Mouse (Mus musculus): ENCODE data around the gene Vps37c. TPM values are rescaled to one million over a fixed set of nuclear protein-coding genes. Genes with fewer than 3 reads are reported as not detected.

Vps37c gene
- total RNA-seq, 2 experiments from 2014 or later: 21.1 to 21.8 TPM

- no peak for DNase-seq (ENCODE audit: low spot score)
- intact Hi-C loops (cut with DNase I): no loop called here
Measured at GRCm38 (mm10) chr19:10685081-10685480, 3.5 kb upstream of the Vps37c start.

- intact Hi-C loops (cut with DNase I): no loop called here
Measured at GRCm38 (mm10) chr19:10685727-10686126, 2.8 kb upstream of the Vps37c start.

GRCm38 (mm10) chr19:10689470-10690166 is 1.1 kb downstream of the Vps37c start:
- intact Hi-C loops (cut with DNase I): no loop called here

More at GRCm38 (mm10) chr19:10685727-10686126, 2.8 kb upstream of the Vps37c start:
- DNase-seq (ENCODE audit: low spot score): no peak

GRCm38 (mm10) chr19:10690336-10690735 is 1.8 kb downstream of the Vps37c start:
- intact Hi-C loops (cut with DNase I): no loop called here
- no peak for DNase-seq (ENCODE audit: low spot score)

More at GRCm38 (mm10) chr19:10689470-10690166, 1.1 kb downstream of the Vps37c start:
- no peak for DNase-seq (ENCODE audit: low spot score)

GRCm38 (mm10) chr19:10691121-10691520 is 2.6 kb downstream of the Vps37c start:
- intact Hi-C loops (cut with DNase I): no loop called here
- DNase-seq (ENCODE audit: low spot score): no peak

GRCm38 (mm10) chr19:10691660-10692059 is 3.1 kb downstream of the Vps37c start:
- intact Hi-C loops (cut with DNase I): no loop called here

GRCm38 (mm10) chr19:10692361-10692760 is 3.8 kb downstream of the Vps37c start:
- intact Hi-C loops (cut with DNase I): no loop called here
- no peak for DNase-seq (ENCODE audit: low spot score)

More at GRCm38 (mm10) chr19:10691660-10692059, 3.1 kb downstream of the Vps37c start:
- DNase-seq (ENCODE audit: low spot score): no peak

- DNase-seq (ENCODE audit: low spot score): no peak
Measured at GRCm38 (mm10) chr19:10693926-10694682, 5.6 kb downstream of the Vps37c start.

GRCm38 (mm10) chr19:10695801-10696200 is 7.3 kb downstream of the Vps37c start:
- intact Hi-C loops (cut with DNase I): no loop called here
- DNase-seq (ENCODE audit: low spot score): no peak

More at GRCm38 (mm10) chr19:10693926-10694682, 5.6 kb downstream of the Vps37c start:
- intact Hi-C loops (cut with DNase I): no loop called here

- no peak for DNase-seq (ENCODE audit: low spot score)
- intact Hi-C loops (cut with DNase I): no loop called here
Measured at GRCm38 (mm10) chr19:10698131-10698991, 9.8 kb downstream of the Vps37c start.

GRCm38 (mm10) chr19:10699851-10700250 is 11.3 kb downstream of the Vps37c start:
- no peak for DNase-seq (ENCODE audit: low spot score)
- intact Hi-C loops (cut with DNase I): no loop called here

- no peak for DNase-seq (ENCODE audit: low spot score)
- intact Hi-C loops (cut with DNase I): no loop called here
Measured at GRCm38 (mm10) chr19:10701013-10701726, 12.6 kb downstream of the Vps37c start.

- intact Hi-C loops (cut with DNase I): no loop called here
Measured at GRCm38 (mm10) chr19:10702125-10702524, 13.6 kb downstream of the Vps37c start.

GRCm38 (mm10) chr19:10703470-10703869 is 14.9 kb downstream of the Vps37c start:
- intact Hi-C loops (cut with DNase I): no loop called here
- no peak for DNase-seq (ENCODE audit: low spot score)

More at GRCm38 (mm10) chr19:10702125-10702524, 13.6 kb downstream of the Vps37c start:
- no peak for DNase-seq (ENCODE audit: low spot score)

- intact Hi-C loops (cut with DNase I): loop anchor here (5.0 kb wide), 1 partner anchor 40 kb away; no protein-coding TSS in a partner anchor
- no peak for DNase-seq (ENCODE audit: low spot score)
Measured at GRCm38 (mm10) chr19:10707087-10707875, 18.7 kb downstream of the Vps37c start.

GRCm38 (mm10) chr19:10707881-10708280 is 19.3 kb downstream of the Vps37c start:
- intact Hi-C loops (cut with DNase I): loop anchor here (2.0 to 5.0 kb wide), 2 partner anchors 41 to 251 kb away; no protein-coding TSS in a partner anchor
- DNase-seq (ENCODE audit: low spot score): no peak

GRCm38 (mm10) chr19:10708900-10709299 is 20.4 kb downstream of the Vps37c start:
- intact Hi-C loops (cut with DNase I): loop anchor here (1.0 to 5.0 kb wide), 3 partner anchors 31 to 250 kb away; partner anchors contain the start of gene Pga5
- DNase-seq (ENCODE audit: low spot score): no peak

- intact Hi-C loops (cut with DNase I): loop anchor here (1.0 to 5.0 kb wide), 4 partner anchors 31 to 249 kb away; partner anchors contain the start of gene Pga5
- DNase-seq (ENCODE audit: low spot score): peak; percentile 82
Measured at GRCm38 (mm10) chr19:10709360-10710087, 21.0 kb downstream of the Vps37c start.
